Mouse (Mus musculus): ENCODE results near the gene Ddx20.
"Not testable (repeated sequence)": the region's sequence is repeated elsewhere in the genome, so short reads cannot be mapped to it uniquely, and the experiment has no call there.

Ddx20 gene

GRCm38 (mm10) chr3:105705061-105705549 is 17.7 kb upstream of the Ddx20 start:
- peak; percentile 74 for DNase-seq (ENCODE audit: low spot score)

- DNase-seq (ENCODE audit: low spot score), result peak; percentile 75
Observed at GRCm38 (mm10) chr3:105704031-105705008, 16.9 kb upstream of the Ddx20 start, which contains the start of gene Inka2. TSS of gene Inka2 (plus strand) at chr3:105704599.

GRCm38 (mm10) chr3:105703571-105703970 is 16.2 kb upstream of the Ddx20 start:
- no peak for DNase-seq (ENCODE audit: low spot score)

- DNase-seq (ENCODE audit: low spot score), result no peak
Observed at GRCm38 (mm10) chr3:105701399-105701798, 14.0 kb upstream of the Ddx20 start.

- DNase-seq (ENCODE audit: low spot score), result not testable (repeated sequence)
Observed at GRCm38 (mm10) chr3:105700786-105701185, 13.4 kb upstream of the Ddx20 start.

- no peak for DNase-seq (ENCODE audit: low spot score)
Observed at GRCm38 (mm10) chr3:105699241-105699933, 12.0 kb upstream of the Ddx20 start.

- no peak for DNase-seq (ENCODE audit: low spot score)
Observed at GRCm38 (mm10) chr3:105698311-105698710, 10.9 kb upstream of the Ddx20 start.

GRCm38 (mm10) chr3:105697148-105697441 is 9.7 kb upstream of the Ddx20 start:
- DNase-seq (ENCODE audit: low spot score), result no peak

GRCm38 (mm10) chr3:105696387-105697147 is 9.2 kb upstream of the Ddx20 start:
- DNase-seq (ENCODE audit: low spot score), result no peak

- no peak for DNase-seq (ENCODE audit: low spot score)
Observed at GRCm38 (mm10) chr3:105695476-105696386, 8.4 kb upstream of the Ddx20 start.

GRCm38 (mm10) chr3:105693327-105694080 is 6.1 kb upstream of the Ddx20 start:
- DNase-seq (ENCODE audit: low spot score), result peak; percentile 83

GRCm38 (mm10) chr3:105688536-105688935 is 1.2 kb upstream of the Ddx20 start:
- DNase-seq (ENCODE audit: low spot score), result no peak

- DNase-seq (ENCODE audit: low spot score), result no peak
Observed at GRCm38 (mm10) chr3:105686394-105687323, 715 bp downstream of the Ddx20 start.

GRCm38 (mm10) chr3:105680346-105680745 is 7.0 kb downstream of the Ddx20 start:
- DNase-seq (ENCODE audit: low spot score), result no peak

GRCm38 (mm10) chr3:105675932-105676331 is 11.4 kb downstream of the Ddx20 start:
- no peak for DNase-seq (ENCODE audit: low spot score)

GRCm38 (mm10) chr3:105674595-105675218 is 12.7 kb downstream of the Ddx20 start:
- peak; percentile 66 for DNase-seq (ENCODE audit: low spot score)

- no peak for DNase-seq (ENCODE audit: low spot score)
Observed at GRCm38 (mm10) chr3:105670801-105671200, 16.6 kb downstream of the Ddx20 start.

GRCm38 (mm10) chr3:105669776-105670175 is 17.6 kb downstream of the Ddx20 start:
- DNase-seq (ENCODE audit: low spot score), result no peak

GRCm38 (mm10) chr3:105668161-105668560 is 19.2 kb downstream of the Ddx20 start:
- no peak for DNase-seq (ENCODE audit: low spot score)
